Mouse (Mus musculus) heart, postnatal 0 days (tissue): ENCODE measurements around the gene Rnf208.

Experiments used
- CTCF ChIP-seq: IDR thresholded peaks from 2 replicates; pipeline ENCODE4 v1.5.1; 2016; ENCODE audit warnings: antibody characterized with exemption, control low read depth, low read depth
- EP300 ChIP-seq: IDR thresholded peaks from 2 replicates; pipeline ENCODE4 v1.6.1; 2016; ENCODE audit warnings: antibody characterized with exemption, low read depth

DNA sequence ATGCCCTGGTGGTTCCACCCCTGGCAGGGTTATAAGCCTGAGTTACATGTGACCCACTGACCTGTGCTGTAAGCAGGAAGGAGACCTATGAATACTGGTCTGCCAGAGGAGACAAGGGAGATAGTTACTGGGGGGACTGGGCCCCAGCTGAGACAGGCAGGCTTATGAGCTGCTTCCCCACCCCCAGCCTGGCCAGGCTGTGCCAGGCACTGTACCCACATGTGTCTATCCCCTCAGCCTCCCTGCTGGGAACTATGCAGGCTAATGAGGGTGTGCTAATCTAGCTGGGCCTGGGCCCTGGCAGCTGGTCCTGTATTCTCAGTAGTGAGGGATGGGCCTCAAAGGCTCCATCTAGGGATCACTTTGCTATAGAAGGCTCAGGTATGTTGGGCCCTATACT, 25.2 kb downstream of the Rnf208 start:
- TF ChIP-seq EP300: no peak
- TF ChIP-seq CTCF: no peak
